ENCODE assay signal across 31 mouse cellular contexts in genomic region chr15:63909896-63910295, GRCm38 (mm10). TPM values are rescaled to one million over a fixed set of nuclear protein-coding genes. Genes with fewer than 3 reads are reported as not detected.
"Had no signal": no experiment of that assay in that cellular context is flagged by ENCODE, and none has a peak within 500 bp of the region (broad histone marks: within the 10 kb centered on the region; RNA-seq: fewer than 3 reads in every experiment).

No protein-coding gene starts in this region.

RNA-seq across cellular contexts. Expression of gene Gsdmc4, which starts 2.2 kb away (rescaled TPM):
- total RNA-seq: common myeloid progenitor, adult 5-6 weeks; forebrain, postnatal 0 days; gastrocnemius, adult 18-20 months; gastrocnemius, adult 2 months; gastrocnemius, adult 8-10 months; gastrocnemius, postnatal 10 days; gastrocnemius, postnatal 14 days; gastrocnemius, postnatal 25 days; gastrocnemius, postnatal 36 days; gastrocnemius, postnatal 4 days; heart, adult 18-20 months; heart, adult 2 months; heart, adult 8-10 months had no signal
- polyA plus RNA-seq: cerebellum, adult 2 months; embryonic facial prominence, embryonic 10.5 days; embryonic facial prominence, embryonic 14.5 days; embryonic facial prominence, embryonic 15.5 days; erythroblast, embryonic 14.5 days; forebrain, embryonic 11.5 days; forebrain, embryonic 12.5 days; forebrain, embryonic 13.5 days; forebrain, embryonic 14.5 days; forebrain, embryonic 15.5 days; forebrain, embryonic 16.5 days had no signal

RNA-seq across cellular contexts. Expression of gene Gsdmc3, which starts 31.5 kb away (rescaled TPM):
- total RNA-seq: common myeloid progenitor, adult 5-6 weeks; forebrain, postnatal 0 days; gastrocnemius, adult 18-20 months; gastrocnemius, adult 2 months; gastrocnemius, adult 8-10 months; gastrocnemius, postnatal 10 days; gastrocnemius, postnatal 14 days; gastrocnemius, postnatal 25 days; gastrocnemius, postnatal 36 days; gastrocnemius, postnatal 4 days; heart, adult 18-20 months; heart, adult 2 months; heart, adult 8-10 months had no signal
- polyA plus RNA-seq: cerebellum, adult 2 months; cortical plate, adult 2 months; embryonic facial prominence, embryonic 10.5 days; embryonic facial prominence, embryonic 11.5 days; embryonic facial prominence, embryonic 12.5 days; embryonic facial prominence, embryonic 13.5 days; erythroblast, embryonic 14.5 days; forebrain, embryonic 10.5 days; forebrain, embryonic 11.5 days; forebrain, embryonic 12.5 days; forebrain, embryonic 13.5 days; forebrain, embryonic 14.5 days; forebrain, embryonic 15.5 days; forebrain, embryonic 16.5 days; forebrain, postnatal 0 days; frontal cortex, adult 2 months; gonadal fat pad, adult 2 months; heart, adult 2 months had no signal
